Mouse (Mus musculus) adipose tissue, adult 10 weeks (tissue): ENCODE measurements around the gene Hdx. TPM values are rescaled to one million over a fixed set of nuclear protein-coding genes. Genes with fewer than 3 reads are reported as not detected.

Source experiments
- polyA plus RNA-seq: library from polyadenylated mRNA; stranded (reverse); fragments of 350-450 nt; fragmentation: Illumina TruSeq; extraction: RNeasy Lipid Tissue Mini Kit (QIAGEN cat#74804); gene quantifications from one replicate; pipeline ENCODE4 v1.2.3, GENCODE M21; 2014; ENCODE audit warnings: low read depth, low replicate concordance

The Hdx gene
- 0.16 TPM for polyA plus RNA-seq

GRCm38 (mm10) chrX:111696356-111697282 is at the start of gene Hdx:
TSS of gene Hdx (minus strand) at chrX:111697079.

GRCm38 (mm10) chrX:111537859-111538258 is 159.0 kb downstream of the Hdx start, which contains the start of gene Rps6ka6:
TSS of gene Rps6ka6 (minus strand) at chrX:111537959.

Other genes with a start within 250 kb of the Hdx start
- gene Rps6ka6, start 159.1 kb downstream of the Hdx start, polyA plus RNA-seq = 0.69 TPM
- not detected for gene Gm45194, start 194.3 kb upstream of the Hdx start, polyA plus RNA-seq